Mouse (Mus musculus) MEL (cell line): Measurements from ENCODE around the gene BC034090. TPM values are rescaled to one million over a fixed set of nuclear protein-coding genes. Genes with fewer than 3 reads are reported as not detected.

Source experiments
- DNase-seq: peaks from one replicate; pipeline ENCODE4 v3.0.0; 2011; ENCODE audit warnings: low read depth, low spot score
- H3K27ac ChIP-seq: 2 replicates; pipeline ENCODE4 v1.5.1; 2012; ENCODE audit warnings: low read depth, mild to moderate bottlenecking, control low read depth, low read length, moderate library complexity; ENCODE audit not compliant: control insufficient read depth
- H3K27me3 ChIP-seq, 2 experiments: fragments of 150-350 bp in 1 of 2; sonication (generic) in 1 of 2; 2 replicates each; pipeline ENCODE4 v1.6.1; 2012; ENCODE audit warnings: low read length in 2 of 2, mild to moderate bottlenecking in 2 of 2, improper control_type of control experiment in 1 of 2, moderate library complexity in 1 of 2; ENCODE audit not compliant: insufficient read depth in 2 of 2, control insufficient read depth in 1 of 2
- H3K36me3 ChIP-seq, 2 experiments: 2 replicates each; pipeline ENCODE4 v1.6.1; 2012 to 2014; ENCODE audit warnings: low read length in 2 of 2, improper control_type of control experiment in 1 of 2, inconsistent platforms in 1 of 2, mild to moderate bottlenecking in 1 of 2; ENCODE audit not compliant: insufficient read depth in 2 of 2, control insufficient read depth in 1 of 2
- H3K4me1 ChIP-seq, 2 experiments: fragments of 150-350 bp in 1 of 2; sonication (generic) in 1 of 2; 2 replicates each; pipeline ENCODE4 v1.6.1; 2012; ENCODE audit warnings: low read length in 2 of 2, improper control_type of control experiment in 1 of 2, mild to moderate bottlenecking in 1 of 2; ENCODE audit not compliant: insufficient read depth in 2 of 2, control insufficient read depth in 1 of 2
- H3K4me3 ChIP-seq, 2 experiments: fragments of 150-350 bp in 1 of 2; sonication (generic) in 1 of 2; 2 replicates each; pipeline ENCODE4 v1.5.1; 2012; ENCODE audit warnings: low read depth in 2 of 2, low read length in 2 of 2, mild to moderate bottlenecking in 2 of 2, moderate library complexity in 2 of 2, control low read depth in 1 of 2, improper control_type of control experiment in 1 of 2; ENCODE audit not compliant: control insufficient read depth in 1 of 2, insufficient read depth in 1 of 2
- H3K79me2 ChIP-seq: 2 replicates; pipeline ENCODE4 v1.6.1; 2012; ENCODE audit warnings: mild to moderate bottlenecking, low read length, moderate library complexity; ENCODE audit not compliant: control insufficient read depth, poor library complexity, insufficient read depth
- H3K9ac ChIP-seq: 2 replicates; pipeline ENCODE4 v1.6.1; 2012; ENCODE audit warnings: low read depth, mild to moderate bottlenecking, control low read depth, low read length, moderate library complexity; ENCODE audit not compliant: control insufficient read depth, poor library complexity, severe bottlenecking
- H3K9me3 ChIP-seq: fragments of 150-350 bp; sonication (generic); replicated peaks from 2 replicates; pipeline ENCODE4 v1.6.1; 2012; ENCODE audit warnings: mild to moderate bottlenecking, low read length, improper control_type of control experiment, moderate library complexity; ENCODE audit not compliant: insufficient read depth
- CTCF ChIP-seq, 3 experiments: IDR thresholded peaks in 2 of 3; conservative IDR thresholded peaks in 1 of 3; 2 replicates each; pipeline ENCODE4 v1.5.1; 2011 to 2012; ENCODE audit warnings: low read length in 3 of 3, low read depth in 2 of 3, mild to moderate bottlenecking in 2 of 3, improper control_type of control experiment in 1 of 3, inconsistent platforms in 1 of 3, mixed read lengths in 1 of 3, moderate library complexity in 1 of 3; ENCODE audit not compliant: control insufficient read depth in 1 of 3, insufficient read depth in 1 of 3, poor library complexity in 1 of 3, severe bottlenecking in 1 of 3
- GATA1 ChIP-seq: IDR thresholded peaks from 2 replicates; pipeline ENCODE4 v1.6.1; 2011; ENCODE audit warnings: low read depth, low read length, improper control_type of control experiment
- HCFC1 ChIP-seq: IDR thresholded peaks from 2 replicates; pipeline ENCODE4 v1.6.1; 2012; ENCODE audit warnings: low read depth, mild to moderate bottlenecking, inconsistent platforms, low read length, improper control_type of control experiment, moderate library complexity
- MAFK ChIP-seq: IDR thresholded peaks from 2 replicates; pipeline ENCODE4 v1.6.1; 2011; ENCODE audit warnings: low read depth, mild to moderate bottlenecking, low read length, improper control_type of control experiment, borderline replicate concordance
- MAX ChIP-seq: IDR thresholded peaks from 2 replicates; pipeline ENCODE4 v1.6.1; 2011; ENCODE audit warnings: low read length, improper control_type of control experiment
- MAZ ChIP-seq: IDR thresholded peaks from 2 replicates; pipeline ENCODE4 v1.6.1; 2012; ENCODE audit warnings: low read depth, mild to moderate bottlenecking, inconsistent platforms, low read length, improper control_type of control experiment
- MYC ChIP-seq: IDR thresholded peaks from 2 replicates; pipeline ENCODE4 v1.6.1; 2011; ENCODE audit warnings: low read depth, mild to moderate bottlenecking, low read length, improper control_type of control experiment, moderate library complexity
- NELFE ChIP-seq: IDR thresholded peaks from 2 replicates; pipeline ENCODE4 v1.6.1; 2011; ENCODE audit warnings: low read depth, low read length, improper control_type of control experiment
- POLR2A ChIP-seq, 2 experiments: IDR thresholded peaks; 2 replicates each; pipeline ENCODE4 v1.6.1; 2011 to 2012; ENCODE audit warnings: low read length in 2 of 2, mild to moderate bottlenecking in 2 of 2, control low read depth in 1 of 2, improper control_type of control experiment in 1 of 2, low read depth in 1 of 2, moderate library complexity in 1 of 2; ENCODE audit not compliant: control insufficient read depth in 1 of 2, insufficient read depth in 1 of 2, poor library complexity in 1 of 2
- POLR2AphosphoS5 ChIP-seq: IDR thresholded peaks from 2 replicates; pipeline ENCODE4 v1.6.1; 2012; ENCODE audit warnings: low read depth, borderline replicate concordance, mild to moderate bottlenecking, inconsistent platforms, low read length, moderate library complexity, mixed read lengths
- SIN3A ChIP-seq: IDR thresholded peaks from 2 replicates; pipeline ENCODE4 v1.6.1; 2012; ENCODE audit warnings: low read length, improper control_type of control experiment, inconsistent platforms
- SMC3 ChIP-seq: IDR thresholded peaks from 2 replicates; pipeline ENCODE4 v1.6.1; 2011; ENCODE audit warnings: low read depth, low read length, improper control_type of control experiment
- TAL1 ChIP-seq: IDR thresholded peaks from 2 replicates; pipeline ENCODE4 v1.6.1; 2012; ENCODE audit warnings: mild to moderate bottlenecking, inconsistent platforms, low read length, moderate library complexity, mixed read lengths
- TBP ChIP-seq: IDR thresholded peaks from 2 replicates; pipeline ENCODE4 v1.8.0; 2011; ENCODE audit warnings: low read depth, low read length, improper control_type of control experiment
- TCF12 ChIP-seq: IDR thresholded peaks from 2 replicates; pipeline ENCODE4 v1.6.1; 2014; ENCODE audit warnings: low read depth, mild to moderate bottlenecking, inconsistent platforms, low read length, improper control_type of control experiment, moderate library complexity
- USF1 ChIP-seq: IDR thresholded peaks from 2 replicates; pipeline ENCODE4 v1.6.1; 2014; ENCODE audit warnings: low read depth, mild to moderate bottlenecking, inconsistent platforms, low read length, improper control_type of control experiment, moderate library complexity
- USF2 ChIP-seq, 2 experiments: IDR thresholded peaks; 2 replicates each; pipeline ENCODE4 v1.6.1; 2011 to 2012; ENCODE audit warnings: improper control_type of control experiment in 2 of 2, low read length in 2 of 2, borderline replicate concordance in 1 of 2, inconsistent platforms in 1 of 2, low read depth in 1 of 2, mild to moderate bottlenecking in 1 of 2; ENCODE audit not compliant: insufficient read depth in 1 of 2
- ZC3H11A ChIP-seq: IDR thresholded peaks from 2 replicates; pipeline ENCODE4 v1.6.1; 2012; ENCODE audit warnings: low read depth, mild to moderate bottlenecking, inconsistent platforms, low read length, improper control_type of control experiment
- ZMIZ1 ChIP-seq: IDR thresholded peaks from 2 replicates; pipeline ENCODE4 v1.6.1; 2012; ENCODE audit warnings: low read depth, mild to moderate bottlenecking, inconsistent platforms, low read length, improper control_type of control experiment, moderate library complexity
- ZNF384 ChIP-seq: IDR thresholded peaks from 2 replicates; pipeline ENCODE4 v1.6.1; 2012; ENCODE audit warnings: low read depth, mild to moderate bottlenecking, inconsistent platforms, low read length, improper control_type of control experiment
- polyA plus RNA-seq, 2 experiments: library from polyadenylated mRNA; stranded (reverse) in 1 of 2; unstranded in 1 of 2; fragments of >175 nt in 1 of 2; fragments of >200 nt in 1 of 2; gene quantifications; 2 replicates each; pipeline versions ENCODE4 v1.2.1 to v1.2.4; 2012; ENCODE audit warnings: low replicate concordance in 2 of 2, low read depth in 1 of 2; ENCODE audit not compliant: insufficient read length in 2 of 2, insufficient read depth in 1 of 2, missing spikeins in 1 of 2
- total RNA-seq: library from RNA; depleted of rRNA; stranded (reverse); fragments of 300-350 nt; gene quantifications from 2 replicates; pipeline ENCODE4 v1.2.3, GENCODE M21; 2012

BC034090 gene
- total and polyA plus RNA-seq, 3 experiments: 0.12 to 0.28 TPM; not detected in 1

- H3K9ac ChIP-seq: no peak overlapping the region
- H3K27ac ChIP-seq: no peak overlapping the region
- H3K4me1 ChIP-seq: no peaks in the 10 kb centered on the region
- no peaks in the 10 kb centered on the region for H3K79me2 ChIP-seq
- TF ChIP-seq CTCF (IDR thresholded peaks at IDR 0.05 in 2 of 3, conservative IDR thresholded peaks at IDR 0.05 in 1 of 3; ENCODE audit: control insufficient read depth in 1 of 3, insufficient read depth in 1 of 3, low read depth in 2 of 3, low read length in 3 of 3, poor library complexity in 1 of 3, severe bottlenecking in 1 of 3): peak; percentile 8 to 95 (median 41); a peak in 4 of 6 replicates
- peak; percentile 42; the same call in 1 of the 2 replicates for TF ChIP-seq SIN3A
- TF ChIP-seq GATA1: no peak
- peak; percentile 97 for TF ChIP-seq SMC3
- no peak for TF ChIP-seq USF2 (IDR thresholded peaks at IDR 0.05; ENCODE audit: borderline replicate concordance in 1 of 2, insufficient read depth in 1 of 2, low read depth in 1 of 2, low read length in 2 of 2)
- TF ChIP-seq MAX: no peak
- no peak for TF ChIP-seq POLR2AphosphoS5
- TF ChIP-seq ZNF384: no peak
- peak; percentile 99 for TF ChIP-seq ZC3H11A
- TF ChIP-seq TCF12: no peak
- no peaks in the 10 kb centered on the region for H3K9me3 ChIP-seq
- no peaks in the 10 kb centered on the region for H3K27me3 ChIP-seq
- peaks cover 0 to 2% of the 10 kb centered on the region in 2 experiments; a peak in 1 of 4 replicates for H3K36me3 ChIP-seq
- peak; percentile 80 for DNase-seq
- no peak overlapping the region for H3K4me3 ChIP-seq
Measured at GRCm38 (mm10) chr1:155293446-155293845, 49.2 kb upstream of the BC034090 start.

GRCm38 (mm10) chr1:155289411-155289810 is 45.2 kb upstream of the BC034090 start:
- Histone ChIP-seq H3K79me2 (no peaks in the 10 kb centered on the region), H3K4me1 (no peaks in the 10 kb centered on the region)
- TF ChIP-seq MYC (no peak), CTCF (IDR thresholded peaks at IDR 0.05 in 2 of 3, conservative IDR thresholded peaks at IDR 0.05 in 1 of 3; ENCODE audit: control insufficient read depth in 1 of 3, insufficient read depth in 1 of 3, low read depth in 2 of 3, low read length in 3 of 3, poor library complexity in 1 of 3, severe bottlenecking in 1 of 3) (no peak), POLR2A (IDR thresholded peaks at IDR 0.05; ENCODE audit: control insufficient read depth in 1 of 2, insufficient read depth in 1 of 2, low read depth in 1 of 2, low read length in 2 of 2, poor library complexity in 1 of 2) (no peak), ZMIZ1 (no peak), TAL1 (no peak), NELFE (no peak), TBP (no peak), MAZ (no peak), MAFK (no peak), TCF12 (no peak), HCFC1 (no peak), SIN3A (no peak), USF1 (no peak)
- TF ChIP-seq, all 39 proteins: peak for 0
- Histone ChIP-seq H3K27me3 (no peaks in the 10 kb centered on the region), H3K4me3 (no peak overlapping the region), H3K9me3 (no peaks in the 10 kb centered on the region), H3K36me3 (peaks cover 0 to 2% of the 10 kb centered on the region in 2 experiments; a peak in 1 of 4 replicates), H3K9ac (no peak overlapping the region), H3K27ac (no peak overlapping the region)
- no peak for DNase-seq
